Mouse (Mus musculus) forebrain, embryonic 14.5 days (tissue): ENCODE results near the gene Armcx3. TPM values are rescaled to one million over a fixed set of nuclear protein-coding genes. Genes with fewer than 3 reads are reported as not detected.

Source experiments
- ATAC-seq: fragments of 200-750 bp; cut with Nextera tagmentation; 2 replicates; pipeline ENCODE4 v1.8.0; 2017; ENCODE audit warnings: mild to moderate bottlenecking, moderate library complexity
- DNase-seq: peaks from one replicate; pipeline ENCODE4 v3.0.0-alpha.2; 2015; ENCODE audit warnings: low spot score
- H3K27ac ChIP-seq: fragments of 300-500 bp; sonication (generic); 2 replicates; pipeline ENCODE4 v1.5.1; 2014; ENCODE audit warnings: low read depth, mild to moderate bottlenecking, control low read depth, low read length, moderate library complexity
- H3K27me3 ChIP-seq: fragments of 300-500 bp; sonication (generic); replicated peaks from 2 replicates; pipeline ENCODE4 v1.6.1; 2014; ENCODE audit warnings: low read length, control low read depth, mixed read lengths; ENCODE audit not compliant: control insufficient read depth, insufficient read depth
- H3K36me3 ChIP-seq: fragments of 300-500 bp; sonication (generic); 2 replicates; pipeline ENCODE4 v1.6.1; 2014; ENCODE audit warnings: low read length, control low read depth; ENCODE audit not compliant: control insufficient read depth, insufficient read depth
- H3K4me1 ChIP-seq: fragments of 300-500 bp; sonication (generic); 2 replicates; pipeline ENCODE4 v1.6.1; 2014; ENCODE audit warnings: antibody characterized with exemption, low read length, control low read depth; ENCODE audit not compliant: control insufficient read depth, insufficient read depth
- H3K4me2 ChIP-seq: fragments of 300-500 bp; sonication (generic); 2 replicates; pipeline ENCODE4 v1.6.1; 2014; ENCODE audit warnings: mild to moderate bottlenecking, control low read depth, low read length
- H3K4me3 ChIP-seq: fragments of 300-500 bp; sonication (generic); 2 replicates; pipeline ENCODE4 v1.5.1; 2014; ENCODE audit warnings: low read depth, low read length, control low read depth
- H3K9ac ChIP-seq: fragments of 300-500 bp; sonication (generic); 2 replicates; pipeline ENCODE4 v1.6.1; 2014; ENCODE audit warnings: mild to moderate bottlenecking, low read length, control low read depth, moderate library complexity
- H3K9me3 ChIP-seq: fragments of 300-500 bp; sonication (generic); replicated peaks from 2 replicates; pipeline ENCODE4 v1.6.1; 2016; ENCODE audit warnings: low read length, control low read depth, mixed read lengths; ENCODE audit not compliant: control insufficient read depth
- WGBS: fragments of 180-500 bp; shearing (Covaris S2); extraction: QIAGEN DNeasy Blood & Tissue Kit; methylation state at CpG from one replicate; pipeline ENCODE4 v1.1.7; 2014; 5-methylcytosine and 5-hydroxymethylcytosine counted together
- microRNA-seq: library from miRNA; unstranded; fragments of <30 nt; microRNA quantifications from one replicate; pipeline ENCODE4, GENCODE M21; 2016
- polyA plus RNA-seq: library from polyadenylated mRNA; unstranded; fragments of >200 nt; fragmentation: Nextera tagmentation; extraction: Ambion mirVana; gene quantifications from 2 replicates; pipeline ENCODE4 v1.2.1, GENCODE M21; 2014

Armcx3 gene
- polyA plus RNA-seq, 1 experiment from 2014 or later = 70.3 TPM

GRCm38 (mm10) chrX:134807833-134808754, 51.7 kb downstream of the Armcx3 start:
- WGBS = 28% methylated on average over 28 of the region's 28 CpGs
- Histone ChIP-seq H3K9me3 (no peaks in the 10 kb centered on the region), H3K27ac (peak overlapping the region; percentile 89), H3K4me1 (no peaks in the 10 kb centered on the region), H3K9ac (peak overlapping the region; percentile 75), H3K4me3 (peak overlapping the region; percentile 55), H3K36me3 (peaks cover 22% of the 10 kb centered on the region), H3K27me3 (no peaks in the 10 kb centered on the region), H3K4me2 (peak overlapping the region; percentile 43)
- peak; percentile 83 for ATAC-seq
- DNase-seq = peak; percentile 74

GRCm38 (mm10) chrX:134808755-134809224, 52.4 kb downstream of the Armcx3 start, which contains the start of gene Armcx2:
Gene Armcx2 (minus strand): TSS chrX:134809221.
- ATAC-seq = peak; percentile 94
- peak within 1 kb of the TSS; percentile 43 for H3K4me2 ChIP-seq
- H3K27ac ChIP-seq = peak within 1 kb of the TSS; percentile 89
- H3K36me3 ChIP-seq = peaks cover 22% of the 10 kb centered on the region
- H3K9me3 ChIP-seq = no peaks in the 10 kb centered on the region
- peak within 1 kb of the TSS; percentile 75 for H3K9ac ChIP-seq
- no peaks in the 10 kb centered on the region for H3K27me3 ChIP-seq
- H3K4me3 ChIP-seq = peak within 1 kb of the TSS; percentile 55
- peak; percentile 87 for DNase-seq
- H3K4me1 ChIP-seq = no peaks in the 10 kb centered on the region
- WGBS = 18% methylated on average over 16 of the region's 16 CpGs

Small RNA genes within 50 kb of the gene (microRNA-seq; reads per million reads assigned to microRNA genes)
- gene Mir7093 = not detected

Other genes starting within 250 kb of the Armcx3 start
- gene Timm8a1, start 214.7 kb upstream of the Armcx3 start, polyA plus RNA-seq = 53.8 and 55.2 TPM in 2 replicates
- gene Btk, start 173.0 kb upstream of the Armcx3 start, polyA plus RNA-seq = 0.28 and 0.31 TPM in 2 replicates
- gene Rpl36a, start 170.9 kb upstream of the Armcx3 start, polyA plus RNA-seq = 236 and 310 TPM in 2 replicates
- gene Gla, start 155.5 kb upstream of the Armcx3 start, polyA plus RNA-seq = 2.3 and 3.0 TPM in 2 replicates
- 108 and 109 TPM in 2 replicates for gene Hnrnph2, start 155.4 kb upstream of the Armcx3 start, polyA plus RNA-seq
- gene Armcx4, start 70.1 kb upstream of the Armcx3 start, polyA plus RNA-seq = 6.0 and 6.2 TPM in 2 replicates
- gene Armcx1, start 38.6 kb upstream of the Armcx3 start, polyA plus RNA-seq = 37.0 and 53.3 TPM in 2 replicates
- gene Armcx6, start 5.2 kb upstream of the Armcx3 start, polyA plus RNA-seq = 25.7 and 28.9 TPM in 2 replicates
- 72.1 and 73.4 TPM in 2 replicates for gene Armcx2, start 52.6 kb downstream of the Armcx3 start, polyA plus RNA-seq
- 0.15 and 0.42 TPM in 2 replicates for gene Nxf2, start 208.2 kb downstream of the Armcx3 start, polyA plus RNA-seq